Mouse (Mus musculus) thymus, postnatal 10 days (tissue): ENCODE data around the gene Plekhg6.

Experiments
- DNase-seq, 2 experiments: peaks; one replicate each; pipeline ENCODE4 v3.0.0; 2021; ENCODE audit warnings: low spot score in 2 of 2

Gene Plekhg6

GRCm38 (mm10) chr6:125353655-125354054 lies 26.9 kb downstream of the Plekhg6 start:
- peak; percentile 64 to 69 for DNase-seq

- no peak for DNase-seq
Observed at GRCm38 (mm10) chr6:125353221-125353620, 27.4 kb downstream of the Plekhg6 start.

GRCm38 (mm10) chr6:125352811-125353210 lies 27.8 kb downstream of the Plekhg6 start:
- DNase-seq = peak; percentile 49 to 51

GRCm38 (mm10) chr6:125352046-125352384 lies 28.6 kb downstream of the Plekhg6 start:
- no peak for DNase-seq

GRCm38 (mm10) chr6:125351368-125352045 lies 29.1 kb downstream of the Plekhg6 start:
- no peak for DNase-seq

GRCm38 (mm10) chr6:125350995-125351324 lies 29.6 kb downstream of the Plekhg6 start:
- no peak for DNase-seq

- DNase-seq = no peak
Observed at GRCm38 (mm10) chr6:125350231-125350994, 30.2 kb downstream of the Plekhg6 start.

- DNase-seq = peak; percentile 58 to 69
Observed at GRCm38 (mm10) chr6:125349575-125350230, 30.9 kb downstream of the Plekhg6 start.

GRCm38 (mm10) chr6:125348721-125349574 lies 31.6 kb downstream of the Plekhg6 start, which contains the start of gene Tnfrsf1a:
Tnfrsf1a (plus strand) TSS chr6:125349362.
- DNase-seq = no peak

- DNase-seq = no peak
Observed at GRCm38 (mm10) chr6:125346029-125346428, 34.6 kb downstream of the Plekhg6 start.

- DNase-seq = no peak
Observed at GRCm38 (mm10) chr6:125345625-125346024, 35.0 kb downstream of the Plekhg6 start.

GRCm38 (mm10) chr6:125344866-125345265 lies 35.7 kb downstream of the Plekhg6 start:
- no peak for DNase-seq

- no peak for DNase-seq
Observed at GRCm38 (mm10) chr6:125344084-125344483, 36.5 kb downstream of the Plekhg6 start.

GRCm38 (mm10) chr6:125342198-125342597 lies 38.4 kb downstream of the Plekhg6 start:
- DNase-seq = no peak

GRCm38 (mm10) chr6:125340244-125340643 lies 40.3 kb downstream of the Plekhg6 start:
- DNase-seq = no peak

GRCm38 (mm10) chr6:125338791-125339660 lies 41.6 kb downstream of the Plekhg6 start:
- DNase-seq = no peak

GRCm38 (mm10) chr6:125334356-125334755 lies 46.2 kb downstream of the Plekhg6 start:
- no peak for DNase-seq

- no peak for DNase-seq
Observed at GRCm38 (mm10) chr6:125333112-125333899, 47.3 kb downstream of the Plekhg6 start.

GRCm38 (mm10) chr6:125330626-125331326 lies 49.8 kb downstream of the Plekhg6 start:
- DNase-seq = peak in 1 of 2 experiments; percentile 55
